Mouse (Mus musculus) thymus, postnatal 4 days (tissue): ENCODE data around the gene Nr2f6.
A peak's percentile ranks its signal among the peaks of the same experiment; 100 is the strongest.

Source experiments
- DNase-seq: peaks from one replicate; pipeline ENCODE4 v3.0.0; 2021

Nr2f6 gene

DNA sequence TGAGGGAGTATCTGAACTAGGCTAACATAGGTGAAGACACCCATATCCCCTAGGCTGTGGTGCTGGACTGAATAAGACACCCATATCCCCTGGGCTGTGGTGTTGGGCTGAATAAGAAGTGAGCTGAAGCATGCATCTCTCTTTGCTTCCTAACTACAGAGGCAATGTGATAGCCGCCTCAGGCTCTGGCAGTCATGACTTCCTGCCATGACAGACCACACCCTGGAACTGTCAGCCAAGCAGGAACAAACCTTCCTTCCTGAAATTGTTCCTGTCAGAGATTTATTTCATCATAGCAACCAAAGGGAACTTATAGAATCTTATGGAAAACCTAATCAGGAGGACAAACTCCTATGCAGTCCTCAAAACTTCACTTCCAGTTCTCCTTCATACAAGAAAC, 6.5 kb upstream of the Nr2f6 start:
- DNase-seq: no peak

DNA sequence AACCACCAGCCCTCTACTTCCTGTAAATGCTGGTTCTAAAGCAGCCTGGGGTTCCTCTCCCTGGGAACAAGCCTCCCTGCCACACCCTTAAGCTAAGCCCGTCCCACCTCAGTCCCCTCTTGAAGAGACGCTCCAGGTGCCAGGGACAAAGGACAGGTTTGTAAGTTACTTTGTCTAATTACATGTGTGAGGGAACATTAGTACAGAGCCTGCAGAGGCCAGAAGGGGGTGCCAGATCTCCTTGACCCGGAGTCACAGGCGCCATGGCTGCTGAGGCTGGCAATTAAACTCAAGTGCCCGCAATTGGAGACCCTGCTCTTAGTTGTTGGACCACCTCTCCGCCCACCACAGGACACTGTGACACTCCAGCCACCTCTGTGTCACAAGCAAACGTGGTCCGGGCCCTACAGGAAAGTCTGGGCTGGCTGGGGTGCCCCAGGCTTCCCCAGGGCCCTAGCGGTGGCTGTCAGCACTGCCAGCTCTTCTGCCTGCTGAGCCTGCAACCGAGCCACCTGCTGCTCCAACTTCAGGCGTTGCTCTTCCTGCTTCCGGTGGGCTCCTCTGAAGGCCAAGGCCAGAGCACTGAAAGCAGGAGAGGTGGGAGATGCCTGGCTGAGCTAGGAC, 3.6 kb upstream of the Nr2f6 start:
- DNase-seq: no peak

DNA sequence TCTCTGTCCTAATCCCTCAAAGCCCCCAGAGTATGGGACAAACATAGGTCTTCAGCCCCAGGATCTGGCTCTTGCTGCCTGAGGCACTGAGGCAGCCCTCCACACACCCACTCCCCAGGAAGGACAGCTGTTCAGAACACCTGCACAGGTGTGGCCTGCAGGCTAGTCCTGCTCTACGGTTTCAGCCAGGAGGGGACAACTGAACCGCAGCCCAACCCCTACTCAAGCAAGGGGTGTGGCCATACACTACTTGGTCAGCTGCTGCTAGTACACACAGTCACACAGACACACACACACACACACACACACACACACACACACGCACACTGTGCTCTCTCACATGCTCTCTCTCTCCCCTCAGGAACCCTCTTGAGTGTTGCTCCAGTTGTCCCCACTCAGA, 2.1 kb upstream of the Nr2f6 start:
- DNase-seq: no peak

DNA sequence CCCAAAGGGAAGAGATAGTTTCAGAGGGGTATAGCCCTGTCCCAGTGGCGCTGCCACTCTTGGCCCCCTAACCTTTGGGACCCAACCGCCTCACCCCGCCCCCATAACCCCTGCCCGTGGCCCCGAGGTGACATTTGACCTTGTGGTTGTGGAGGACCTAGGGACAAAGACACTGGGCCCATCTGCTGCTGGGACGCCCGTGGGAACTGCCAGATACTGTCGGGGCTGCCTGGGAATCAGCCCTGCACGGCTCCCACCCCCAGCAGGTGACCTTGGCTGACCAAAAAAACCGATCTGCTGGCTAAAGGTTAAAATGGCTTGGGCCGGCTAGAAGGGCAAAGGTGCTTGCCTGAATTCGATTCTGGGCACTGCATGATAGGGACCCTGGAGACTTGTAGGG, 1.6 kb upstream of the Nr2f6 start:
- DNase-seq: no peak

DNA sequence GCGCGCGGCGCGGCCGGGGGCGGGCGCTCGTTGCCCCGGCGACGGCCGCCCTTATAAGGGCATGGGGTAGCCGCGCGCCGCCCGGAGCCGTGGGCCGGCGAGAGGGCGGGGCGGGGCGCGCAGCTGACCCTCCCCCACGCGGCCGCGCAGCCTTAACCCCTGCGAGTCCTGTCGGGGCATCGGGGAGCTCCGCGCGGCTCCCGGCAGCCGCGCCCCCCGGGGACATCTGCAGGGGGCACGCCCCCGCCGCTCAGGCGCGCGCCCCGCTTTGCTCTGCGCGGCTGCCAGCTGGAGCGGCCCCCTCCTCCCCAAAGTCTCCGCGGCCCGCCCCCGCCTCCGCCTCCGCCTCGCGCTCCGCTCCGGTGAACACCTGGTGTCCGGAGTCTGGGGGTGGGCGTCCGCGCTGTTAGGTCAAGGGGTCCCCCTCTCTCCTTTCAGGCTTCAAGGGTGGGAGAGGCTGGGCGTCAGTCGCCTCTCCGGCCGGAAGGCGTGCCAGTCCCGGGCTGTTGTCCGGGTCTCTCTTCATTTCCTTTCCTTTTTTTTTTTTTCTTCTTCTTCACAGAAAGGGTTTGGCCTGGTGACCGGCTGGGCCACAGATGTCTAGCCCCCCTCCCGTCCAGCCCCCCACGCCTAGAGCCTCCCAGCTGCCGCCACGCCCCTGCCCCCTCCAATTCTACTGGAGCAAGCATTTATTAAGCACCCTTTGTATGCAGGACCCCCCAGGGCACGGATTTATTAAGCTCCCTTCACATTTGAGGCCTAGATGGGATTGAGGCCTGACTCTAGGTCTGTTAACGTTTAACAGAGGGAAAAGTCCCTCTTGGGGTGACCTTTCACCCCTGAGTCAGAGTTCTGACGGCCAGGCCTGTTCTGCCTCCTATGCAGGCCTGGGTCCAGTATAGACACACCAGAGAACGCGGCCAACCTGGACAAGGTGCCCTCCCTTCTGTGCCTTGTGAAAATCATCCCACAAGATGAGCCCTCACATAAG, 506 bp upstream of the Nr2f6 start:
- peak; percentile 79 for DNase-seq

DNA sequence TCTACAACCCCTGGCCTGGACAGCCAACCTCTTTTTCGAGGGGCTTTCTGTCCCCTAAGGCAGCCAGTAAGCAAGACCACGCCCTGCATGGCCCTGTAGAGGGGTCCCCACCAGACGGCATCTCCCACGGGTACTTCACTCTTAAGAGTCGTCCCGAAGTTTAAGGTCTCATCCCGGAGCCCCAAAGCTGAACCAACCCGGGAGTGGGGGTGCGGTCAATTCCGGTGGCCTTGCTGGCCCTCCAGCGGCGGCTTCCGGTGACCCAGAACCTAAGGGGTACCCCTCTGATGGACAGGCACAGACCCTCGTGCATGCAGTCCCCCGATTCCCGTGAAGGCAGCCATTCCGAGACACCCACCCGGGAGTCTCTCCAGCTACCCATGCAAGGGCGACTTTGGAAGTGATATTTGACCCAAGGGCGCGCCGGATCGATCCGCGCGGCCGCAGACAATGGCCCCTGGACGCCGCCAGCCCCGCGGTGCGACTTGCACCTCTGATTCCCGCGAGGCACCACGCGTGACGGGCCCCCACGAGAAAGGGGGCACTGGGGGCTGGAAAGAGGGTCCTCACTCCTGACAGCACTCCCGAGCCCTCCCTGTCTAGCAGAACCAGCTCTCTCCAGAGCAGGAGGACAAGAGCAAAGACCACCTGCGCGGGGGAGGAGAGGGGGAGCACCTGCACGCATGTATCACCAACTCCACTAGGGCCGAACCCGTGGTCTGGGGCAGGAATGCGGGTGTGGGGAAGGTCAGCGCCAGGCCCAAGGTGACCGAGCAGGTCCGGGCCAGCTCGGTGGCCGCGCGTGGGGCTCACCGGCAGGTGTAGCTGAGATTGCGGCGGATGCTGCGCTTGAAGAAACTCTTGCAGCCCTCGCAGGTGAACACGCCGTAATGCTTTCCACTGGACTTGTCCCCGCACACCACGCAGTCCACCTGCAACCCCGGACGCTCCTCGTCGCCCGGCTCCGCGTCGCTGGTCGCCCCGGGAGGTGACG, 1.3 kb downstream of the Nr2f6 start:
- peak; percentile 42 for DNase-seq

DNA sequence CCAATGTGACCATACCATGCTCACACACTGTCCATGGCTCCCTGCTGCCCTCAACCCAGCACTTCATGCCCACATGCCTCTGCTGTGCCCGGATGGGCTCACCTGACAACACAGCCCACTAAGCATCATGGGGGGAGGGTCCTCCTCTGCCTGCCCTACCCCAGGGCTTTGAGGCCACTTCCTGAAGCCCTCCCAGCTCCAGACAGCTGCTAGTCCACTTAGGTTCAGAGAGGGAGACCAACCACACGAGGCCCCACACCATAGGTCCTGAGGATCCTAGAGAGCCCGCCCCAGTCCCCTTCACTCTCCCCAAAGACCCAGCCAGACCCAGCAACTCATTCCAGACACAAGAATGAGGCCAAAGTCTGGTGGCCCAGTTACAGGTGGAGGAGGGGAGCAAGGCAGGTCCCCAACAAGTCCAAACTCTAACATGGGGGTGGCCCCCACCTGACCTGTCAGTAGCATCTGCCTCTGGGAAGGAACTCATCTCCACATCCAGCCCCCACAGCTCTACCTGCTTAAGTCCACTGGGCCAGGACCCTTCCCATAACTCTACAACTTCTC, 2.2 kb downstream of the Nr2f6 start:
- DNase-seq: no peak

DNA sequence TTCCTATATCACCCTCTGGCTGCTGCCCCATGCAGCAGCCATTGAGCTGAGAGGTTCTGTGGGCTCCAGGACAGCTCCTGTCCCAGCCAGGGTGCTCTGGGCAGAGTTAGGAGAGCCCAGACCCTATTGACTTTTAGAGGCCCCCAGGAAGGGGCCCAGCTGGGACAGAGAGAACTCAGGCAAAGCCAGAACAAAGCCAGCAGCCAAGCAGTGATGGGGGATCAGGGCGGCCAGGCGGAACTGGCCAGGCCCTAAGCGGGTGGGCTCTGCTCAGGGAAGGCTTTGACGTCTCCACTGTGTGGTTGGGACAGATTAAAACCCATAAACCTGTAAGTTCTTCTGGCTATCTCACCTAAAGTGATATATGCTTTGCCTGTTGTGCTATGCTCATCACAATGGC, 2.8 kb downstream of the Nr2f6 start:
- DNase-seq: no peak

DNA sequence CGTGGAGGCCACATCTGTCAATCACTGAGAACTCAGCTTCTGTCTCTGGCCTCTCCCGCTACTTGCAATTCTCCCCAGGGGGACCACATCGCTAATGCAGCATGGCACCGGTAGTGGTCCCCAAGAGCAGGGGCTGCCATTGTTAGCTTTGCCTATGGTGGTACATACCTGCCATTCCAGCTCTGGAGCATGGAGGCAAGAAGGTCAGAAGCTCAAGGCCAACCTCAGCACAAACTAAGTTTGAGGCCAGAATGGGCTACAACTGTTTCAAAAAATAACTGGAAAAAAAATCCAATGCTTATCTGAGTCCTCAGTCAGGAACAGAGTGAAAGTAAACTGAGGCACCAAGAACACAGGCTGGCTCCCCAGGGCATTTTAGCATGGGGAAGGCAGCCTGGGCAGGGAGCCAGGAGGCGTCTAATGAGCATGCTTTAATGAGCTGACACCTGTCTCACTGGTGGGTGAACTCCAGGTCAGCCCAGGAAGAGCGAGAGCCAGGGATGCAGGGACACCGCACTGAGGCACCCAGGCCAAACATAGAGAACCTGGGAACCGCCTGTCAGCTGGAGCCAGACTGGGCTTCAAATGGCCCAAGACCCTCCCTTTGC, 5.2 kb downstream of the Nr2f6 start:
- DNase-seq: no peak

DNA sequence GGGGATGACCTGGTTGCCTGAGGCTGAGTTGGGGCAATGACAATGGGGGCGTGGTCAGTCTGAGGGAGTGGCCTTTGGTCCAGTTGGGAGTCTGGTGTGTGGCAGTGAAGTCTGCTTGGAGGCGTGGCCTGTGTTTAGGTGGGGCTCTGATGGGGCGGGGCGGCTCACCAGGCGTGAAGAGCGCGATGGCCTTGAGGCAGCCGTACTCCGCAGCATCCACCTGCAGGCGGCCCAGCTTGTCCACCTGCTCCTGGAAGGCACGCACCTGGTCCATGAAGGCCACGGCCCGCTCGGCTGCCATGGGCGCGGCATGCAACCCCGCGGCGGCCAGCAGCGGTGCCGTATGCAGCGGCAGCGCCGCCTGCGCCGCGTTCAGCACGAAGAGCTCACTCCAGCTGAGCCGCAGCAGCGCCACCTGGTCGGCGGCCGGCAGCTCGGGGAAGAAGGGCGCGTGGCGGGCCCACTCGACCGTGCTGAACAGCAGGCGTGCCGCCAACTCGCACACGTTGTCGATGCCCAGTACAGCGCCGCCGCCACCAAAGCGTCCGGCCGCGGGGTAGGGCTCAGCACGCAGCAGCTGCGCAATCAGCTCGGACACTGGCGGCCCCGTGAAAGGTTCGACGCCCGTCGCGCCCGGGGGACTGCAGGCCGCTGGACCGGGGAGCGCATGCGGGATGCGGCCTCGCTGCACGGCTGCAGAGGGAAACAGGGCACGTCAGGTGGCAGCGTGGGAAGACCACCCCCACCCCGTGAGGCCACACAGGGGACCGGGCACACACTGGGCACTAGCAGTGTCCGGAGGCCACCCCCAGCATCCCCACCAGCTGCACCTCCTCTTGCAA, 6.0 kb downstream of the Nr2f6 start:
- peak; percentile 77 for DNase-seq

DNA sequence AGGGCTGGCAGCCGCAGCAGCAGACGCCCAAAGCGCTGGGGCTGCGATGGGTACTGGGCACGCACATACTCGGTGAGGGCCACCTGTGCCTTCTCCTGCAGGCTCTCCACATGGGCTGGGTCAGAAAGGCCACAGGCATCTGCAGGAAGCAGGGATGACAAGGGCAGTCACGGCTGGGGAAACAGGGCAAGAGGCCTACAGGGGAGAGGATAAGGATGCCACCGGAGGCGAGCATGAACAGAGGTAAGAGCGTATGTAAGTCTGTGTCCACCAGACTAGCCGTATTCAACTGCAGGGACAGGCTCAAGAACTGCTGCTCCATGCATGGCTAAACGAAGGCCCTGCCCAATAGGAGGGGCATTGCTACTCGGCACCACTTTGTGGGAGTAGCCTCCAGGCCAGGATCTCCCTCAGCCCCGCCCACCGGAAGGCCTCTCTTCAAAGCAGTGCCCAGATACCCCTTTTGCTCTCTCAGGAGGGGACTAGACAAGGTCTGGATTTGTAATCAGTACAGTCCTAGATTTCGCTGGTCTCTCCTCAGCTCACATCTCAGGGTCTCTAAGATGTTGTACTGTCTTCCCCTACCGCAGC, 7.0 kb downstream of the Nr2f6 start:
- DNase-seq: no peak

DNA sequence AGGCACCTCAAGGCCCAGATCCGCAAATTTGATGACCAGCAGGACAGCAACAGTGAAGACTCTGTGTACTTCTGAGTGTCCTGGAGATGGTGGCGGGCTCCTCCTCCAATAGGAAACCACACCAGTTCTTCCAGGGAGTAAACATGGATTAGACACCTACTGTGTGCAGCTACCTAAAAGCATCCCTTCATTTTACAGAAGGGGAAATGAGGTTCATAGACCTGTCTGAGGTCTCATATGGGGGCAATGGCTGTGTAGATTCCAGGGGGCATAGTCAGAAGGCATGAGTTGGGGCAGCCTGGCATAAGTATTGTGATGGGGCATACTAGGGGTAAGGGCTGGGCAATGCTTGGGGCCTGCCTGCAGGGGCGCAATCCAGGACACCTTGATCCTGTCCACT, 8.8 kb downstream of the Nr2f6 start:
- no peak for DNase-seq

DNA sequence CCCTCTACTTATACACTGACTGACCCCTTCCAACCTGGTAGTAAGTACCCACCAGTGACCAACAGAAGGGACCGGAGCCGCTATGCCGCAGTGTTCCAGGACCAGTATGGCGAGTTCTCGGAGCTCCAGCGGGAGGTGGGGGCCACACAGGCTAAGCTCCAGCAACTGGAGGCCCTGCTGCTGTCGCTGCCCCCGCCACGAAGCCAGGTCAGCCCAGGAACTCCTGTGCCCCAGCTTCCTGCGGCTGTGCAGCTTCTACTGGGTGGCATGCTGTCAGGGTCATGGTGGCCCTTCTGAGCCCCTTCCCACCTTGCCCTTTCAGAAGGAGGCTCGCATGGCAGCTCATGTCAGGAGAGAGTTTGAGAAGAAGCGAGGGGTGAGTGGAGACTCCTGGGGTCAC, 9.3 kb downstream of the Nr2f6 start:
- DNase-seq: peak; percentile 42

DNA sequence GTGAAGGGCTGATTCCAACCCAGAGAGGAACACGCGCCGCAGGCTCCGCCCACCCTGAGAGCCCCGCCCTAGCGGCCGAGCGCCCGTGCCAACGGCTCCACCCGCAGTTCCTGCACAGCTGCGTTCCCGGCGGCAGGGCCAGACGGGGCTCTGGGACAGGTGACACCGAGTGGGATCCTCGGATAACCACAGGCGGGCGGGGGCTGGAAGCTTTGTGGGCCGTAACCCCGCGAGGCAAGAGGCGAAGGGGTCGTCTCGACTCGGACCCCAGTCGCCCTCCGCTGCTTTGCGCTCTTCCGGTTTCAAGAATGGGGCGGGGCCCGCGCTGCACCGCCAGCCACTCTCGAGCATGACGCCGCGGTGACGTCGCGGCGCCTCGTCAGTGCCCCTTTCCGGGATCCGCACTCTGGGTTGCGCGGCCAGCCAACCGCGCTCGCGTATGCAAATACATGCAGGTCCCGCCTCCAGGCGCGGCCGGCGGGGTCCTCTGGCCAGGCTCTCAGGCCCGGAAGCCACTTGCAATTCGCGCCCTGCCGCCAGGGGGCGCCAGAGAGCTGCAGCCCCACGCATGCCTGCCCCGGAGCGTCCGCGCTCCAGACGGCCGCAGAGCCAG, 10.4 kb downstream of the Nr2f6 start, which contains the start of gene Ocel1:
Ocel1 (plus strand) TSS at position 63 of the 613 bp plus-strand sequence.
- peak; percentile 98 for DNase-seq

DNA sequence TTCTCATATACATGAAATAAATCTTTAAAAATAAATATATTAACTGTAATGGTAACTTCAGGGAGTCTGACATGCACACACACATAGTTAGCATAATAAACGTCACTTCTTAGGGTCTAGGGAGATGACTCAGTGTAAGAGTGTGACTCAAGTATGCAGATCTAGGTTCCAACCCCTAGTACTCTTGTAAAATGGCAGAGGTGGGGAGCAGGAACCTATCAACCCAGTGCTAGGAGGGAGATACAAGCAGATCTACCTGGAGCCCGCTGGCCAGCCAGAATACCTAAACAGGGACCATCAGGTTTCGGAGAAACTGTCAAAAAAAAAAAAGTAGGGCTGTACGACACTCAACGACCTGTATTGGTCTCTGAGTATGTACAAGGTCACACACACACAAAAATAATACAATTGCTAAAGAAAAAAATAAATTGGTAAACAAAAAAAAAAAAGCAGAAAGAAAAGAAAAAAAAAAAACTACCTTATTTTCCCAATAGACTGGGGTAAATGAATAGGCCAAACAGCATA, 11.0 kb downstream of the Nr2f6 start:
- no peak for DNase-seq

DNA sequence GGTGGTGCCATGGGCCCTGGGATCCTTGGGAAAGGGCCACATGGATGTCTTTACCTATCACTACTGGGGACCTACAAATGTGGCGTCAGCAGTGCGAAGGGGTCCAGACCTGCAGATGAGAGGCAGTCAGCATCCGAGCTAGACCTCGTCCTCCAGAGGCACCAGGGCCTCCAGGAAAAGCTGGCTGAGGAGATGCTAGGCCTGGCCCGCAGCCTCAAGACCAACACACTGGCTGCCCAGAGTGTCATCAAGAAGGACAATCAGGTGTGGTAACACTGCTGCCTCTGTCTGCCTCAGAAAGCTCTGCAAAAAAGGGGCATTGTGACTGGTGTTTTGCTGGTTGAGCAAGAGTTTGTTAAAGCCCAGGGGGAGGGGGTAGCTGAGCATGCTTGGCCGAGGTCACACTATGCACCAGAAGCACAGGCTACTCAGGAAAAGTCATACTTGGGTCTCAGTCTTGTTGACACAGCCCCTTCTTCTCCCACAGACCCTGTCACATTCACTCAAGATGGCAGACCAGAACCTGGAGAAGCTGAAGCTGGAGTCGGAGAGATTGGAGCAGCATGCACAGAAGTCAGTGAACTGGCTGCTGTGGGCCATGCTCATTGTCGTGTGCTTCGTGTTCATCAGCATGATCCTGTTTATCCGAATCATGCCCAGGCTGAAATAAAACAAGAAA, 12.6 kb downstream of the Nr2f6 start:
- DNase-seq: no peak

DNA sequence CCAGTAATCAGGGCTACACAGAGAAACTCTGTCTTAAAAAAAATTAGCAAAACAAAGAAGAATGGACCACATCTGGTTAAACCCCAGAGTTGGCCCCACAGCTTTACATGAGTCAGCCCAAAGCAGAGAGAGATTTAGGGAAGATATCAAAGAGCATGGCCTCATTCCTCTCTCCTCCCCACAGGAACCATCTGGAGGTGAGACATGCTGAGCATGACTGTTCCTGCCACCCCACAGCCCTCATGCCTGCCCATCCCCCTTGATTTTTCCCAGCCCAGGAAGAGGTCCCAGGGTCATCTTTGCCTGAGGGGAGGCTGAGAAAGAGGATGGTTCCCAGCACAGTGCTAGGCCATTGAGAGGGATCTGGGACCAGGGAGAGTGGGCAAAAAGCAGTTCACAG, 13.4 kb downstream of the Nr2f6 start:
- no peak for DNase-seq

DNA sequence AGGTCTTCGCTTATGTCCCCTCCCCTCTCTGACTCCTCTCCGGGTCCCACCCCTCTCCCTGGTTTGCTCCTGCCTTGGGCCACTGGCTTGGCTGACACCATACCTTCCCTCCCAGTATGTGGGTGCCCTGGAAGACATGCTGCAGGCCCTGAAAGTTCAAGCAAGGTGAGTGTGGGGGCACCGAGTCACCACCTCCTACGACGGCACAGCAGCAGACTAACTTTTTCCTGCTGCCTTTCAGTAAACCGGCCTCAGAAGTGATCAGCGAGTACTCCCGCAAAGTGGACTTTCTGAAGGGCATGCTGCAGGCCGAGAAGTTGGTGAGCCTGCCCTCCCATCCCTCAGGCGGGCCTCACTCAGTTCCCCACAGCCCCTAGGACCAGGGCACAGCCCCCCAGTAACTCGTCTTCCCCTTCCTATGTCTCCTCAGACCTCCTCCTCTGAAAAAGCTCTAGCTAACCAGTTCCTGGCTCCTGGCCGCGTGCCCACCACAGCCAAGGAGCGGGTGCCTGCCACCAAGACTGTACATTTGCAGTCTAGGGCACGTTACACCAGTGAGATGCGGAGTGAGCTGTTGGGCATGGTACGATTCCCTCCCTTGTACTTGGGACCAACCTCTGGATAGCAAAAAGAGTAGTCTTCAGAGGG, 14.1 kb downstream of the Nr2f6 start:
- DNase-seq: no peak
